Mouse (Mus musculus) myocyte (in vitro differentiated cells): ENCODE measurements at regions not wholly inside any gene's neighbourhood (a gene's known extent, or its start where the extent isn't known, plus 50 kb on each side); places are given as distances from the start of the nearest gene placed in this dataset.

Source experiments
- CEBPB ChIP-seq: IDR thresholded peaks from 2 replicates; pipeline ENCODE4 v1.6.1; 2011; ENCODE audit warnings: mild to moderate bottlenecking, moderate library complexity; ENCODE audit not compliant: poor library complexity, insufficient read depth, severe bottlenecking
- E2F4 ChIP-seq: IDR thresholded peaks from one replicate; pipeline ENCODE4 v1.6.1; 2011; ENCODE audit warnings: mild to moderate bottlenecking, control low read depth, moderate library complexity; ENCODE audit not compliant: insufficient read depth
- MAX ChIP-seq: IDR thresholded peaks from one replicate; pipeline ENCODE4 v1.6.1; 2011; ENCODE audit warnings: low read depth, mild to moderate bottlenecking, control low read depth
- MYOD1 ChIP-seq, 3 experiments: IDR thresholded peaks; one replicate each; pipeline ENCODE4 v1.6.1; 2011; ENCODE audit warnings: control low read depth in 2 of 3, low read depth in 2 of 3, mild to moderate bottlenecking in 2 of 3, moderate library complexity in 1 of 3; ENCODE audit not compliant: insufficient read length in 2 of 3, control insufficient read depth in 1 of 3
- MYOG ChIP-seq, 3 experiments: IDR thresholded peaks; one replicate each; pipeline ENCODE4 v1.6.1; 2011; ENCODE audit warnings: control low read depth in 2 of 3, low read depth in 2 of 3, mild to moderate bottlenecking in 2 of 3; ENCODE audit not compliant: insufficient read length in 2 of 3, control insufficient read depth in 1 of 3, insufficient read depth in 1 of 3
- POLR2A ChIP-seq: IDR thresholded peaks from one replicate; pipeline ENCODE4 v1.6.1; 2011; ENCODE audit warnings: low read depth, mild to moderate bottlenecking, control low read depth, moderate library complexity; ENCODE audit not compliant: insufficient read length
- POLR2AphosphoS2 ChIP-seq: IDR thresholded peaks from one replicate; pipeline ENCODE4 v1.6.1; 2011; ENCODE audit warnings: low read depth, control low read depth; ENCODE audit not compliant: insufficient read length
- REST ChIP-seq: IDR thresholded peaks from one replicate; pipeline ENCODE4 v1.6.1; 2011; ENCODE audit warnings: mild to moderate bottlenecking, control low read depth, moderate library complexity; ENCODE audit not compliant: insufficient read depth, insufficient read length
- SRF ChIP-seq: IDR thresholded peaks from one replicate; pipeline ENCODE4 v1.6.1; 2011; ENCODE audit warnings: low read depth; ENCODE audit not compliant: control insufficient read depth, insufficient read length
- TCF12 ChIP-seq: IDR thresholded peaks from one replicate; pipeline ENCODE4 v1.6.1; 2011; ENCODE audit warnings: mild to moderate bottlenecking, control low read depth; ENCODE audit not compliant: poor library complexity, insufficient read depth, severe bottlenecking
- TCF3 ChIP-seq: IDR thresholded peaks from one replicate; pipeline ENCODE4 v1.6.1; 2011; ENCODE audit warnings: low read depth, control low read depth; ENCODE audit not compliant: insufficient read length
- USF1 ChIP-seq: IDR thresholded peaks from one replicate; pipeline ENCODE4 v1.6.1; 2011; ENCODE audit warnings: low read depth, mild to moderate bottlenecking, control low read depth, moderate library complexity

GRCm38 (mm10) chr1:186297464-186297863, 180.4 kb upstream of the Lyplal1 start:
- TF ChIP-seq POLR2A (no peak), TCF3 (no peak), MYOD1 (IDR thresholded peaks at IDR 0.05; ENCODE audit: control insufficient read depth in 1 of 3, insufficient read length in 2 of 3, low read depth in 2 of 3) (no peak), E2F4 (no peak), MAX (no peak), TCF12 (no peak), MYOG (IDR thresholded peaks at IDR 0.05; ENCODE audit: control insufficient read depth in 1 of 3, insufficient read depth in 1 of 3, insufficient read length in 2 of 3, low read depth in 2 of 3) (no peak), USF1 (no peak), POLR2AphosphoS2 (no peak), REST (no peak), CEBPB (no peak), SRF (no peak)
